Mouse (Mus musculus) G1E (cell line): ENCODE measurements at regions not wholly inside any gene's neighbourhood (a gene's known extent, or its start where the extent isn't known, plus 50 kb on each side); places are given as distances from the start of the nearest gene placed in this dataset.

Experiments used
- CTCF ChIP-seq: IDR thresholded peaks from 2 replicates; pipeline ENCODE4 v1.5.1; 2012; ENCODE audit warnings: low read depth, low read length, inconsistent platforms, mixed read lengths
- GATA1 ChIP-seq: IDR thresholded peaks from 2 replicates; pipeline ENCODE4 v1.6.1; 2012; ENCODE audit warnings: borderline replicate concordance, low read length, inconsistent platforms, mixed read lengths

GRCm38 (mm10) chr10:17550638-17551013 is 172.4 kb upstream of the Cited2 start:
- no peak for TF ChIP-seq GATA1
- TF ChIP-seq CTCF, result no peak
